Mouse (Mus musculus) lung, postnatal 0 days (tissue): ENCODE data around the gene Chrm5.

Experiments
- CTCF ChIP-seq: IDR thresholded peaks from 2 replicates; pipeline ENCODE4 v1.5.1; 2016; ENCODE audit warnings: antibody characterized with exemption, mild to moderate bottlenecking
- EP300 ChIP-seq: IDR thresholded peaks from 2 replicates; pipeline ENCODE4 v1.6.1; 2016; ENCODE audit warnings: antibody characterized with exemption, mild to moderate bottlenecking, control low read depth

GRCm38 (mm10) chr2:112437589-112437988, 43.0 kb downstream of the Chrm5 start:
- no peak for TF ChIP-seq CTCF
- no peak for TF ChIP-seq EP300
